Comparison of ENCODE assay signal across 8 mouse cellular contexts in genomic region chr1:154726361-154727161, GRCm38 (mm10).
DNase-seq lines count a peak whose midpoint lies in the region; ATAC-seq and TF ChIP-seq lines count a peak whose summit lies in the region.

No protein-coding gene starts in this region.

- no peak for TF ChIP-seq POLR2A in cerebellum, adult 2 months (IDR thresholded peaks at IDR 0.05; ENCODE audit: borderline replicate concordance, insufficient read depth, low read length)

- no peak overlapping the region for H3K27ac ChIP-seq in lung, embryonic 14.5 days (ENCODE audit: low read depth)
- no peak overlapping the region for H3K27ac ChIP-seq in cerebellum, adult 2 months (ENCODE audit: insufficient read depth, low read length)
- H3K27ac ChIP-seq in kidney, postnatal 0 days: no peak overlapping the region
- H3K27ac ChIP-seq in stomach, embryonic 15.5 days: no peak overlapping the region

- no peaks in the 10 kb centered on the region for H3K9me3 ChIP-seq in lung, embryonic 14.5 days (ENCODE audit: low read depth, low read length)
- H3K9me3 ChIP-seq in kidney, postnatal 0 days (replicated peaks; ENCODE audit: low read length): no peaks in the 10 kb centered on the region
- H3K9me3 ChIP-seq in stomach, embryonic 15.5 days: no peaks in the 10 kb centered on the region

- 2% methylated on average over 40 of the region's 45 CpGs for WGBS in lung, embryonic 14.5 days
- WGBS in cerebellum, adult 2 months: under 1% methylated on average over 45 of the region's 45 CpGs
- 2% methylated on average over 45 of the region's 45 CpGs for WGBS in kidney, postnatal 0 days
- WGBS in stomach, embryonic 15.5 days: 2% methylated on average over 45 of the region's 45 CpGs

- H3K4me3 ChIP-seq in lung, embryonic 14.5 days (ENCODE audit: low read depth, low read length): peak overlapping the region; percentile 27
- H3K4me3 ChIP-seq in cerebellum, adult 2 months (replicated peaks; ENCODE audit: insufficient read depth, low read depth, low read length): peak overlapping the region; percentile 81
- H3K4me3 ChIP-seq in kidney, postnatal 0 days (replicated peaks; ENCODE audit: low read depth, low read length): peak overlapping the region; percentile 25
- H3K4me3 ChIP-seq in stomach, embryonic 15.5 days (replicated peaks): peak overlapping the region; percentile 27

- TF ChIP-seq CTCF in lung, embryonic 14.5 days (IDR thresholded peaks at IDR 0.05; ENCODE audit: low read depth): no peak
- no peak for TF ChIP-seq CTCF in cerebellum, adult 2 months (IDR thresholded peaks at IDR 0.05; ENCODE audit: borderline replicate concordance, insufficient read depth, low read depth, low read length)
- no peak for TF ChIP-seq CTCF in kidney, postnatal 0 days (IDR thresholded peaks at IDR 0.05; ENCODE audit: low read depth)

- no peaks in the 10 kb centered on the region for H3K36me3 ChIP-seq in lung, embryonic 14.5 days (ENCODE audit: insufficient read depth)
- H3K36me3 ChIP-seq in kidney, postnatal 0 days (ENCODE audit: insufficient read depth, low read length): no peaks in the 10 kb centered on the region
- no peaks in the 10 kb centered on the region for H3K36me3 ChIP-seq in stomach, embryonic 15.5 days

- DNase-seq in lung, embryonic 14.5 days: peak; percentile 48
- DNase-seq in lung, postnatal 14 days: no peak
- DNase-seq in cerebellum, adult 2 months: peak; percentile 72 to 73
- DNase-seq in kidney, postnatal 0 days (ENCODE audit: low spot score): peak; percentile 22
- DNase-seq in natural killer cell, adult 2 months (ENCODE audit: low spot score in 2 of 2): no peak

- no peak overlapping the region for H3K9ac ChIP-seq in lung, embryonic 14.5 days
- H3K9ac ChIP-seq in kidney, postnatal 0 days (ENCODE audit: low read depth, low read length): no peak overlapping the region
- H3K9ac ChIP-seq in stomach, embryonic 15.5 days: no peak overlapping the region

- no peaks in the 10 kb centered on the region for H3K4me1 ChIP-seq in lung, embryonic 14.5 days (ENCODE audit: insufficient read depth)
- H3K4me1 ChIP-seq in cerebellum, adult 2 months (ENCODE audit: control insufficient read depth, insufficient read depth, low read length): peaks cover 11% of the 10 kb centered on the region; the same call in 1 of the 2 replicates
- H3K4me1 ChIP-seq in kidney, postnatal 0 days (replicated peaks; ENCODE audit: insufficient read depth, low read length): no peaks in the 10 kb centered on the region
- H3K4me1 ChIP-seq in stomach, embryonic 15.5 days: 0 out of 2 replicates have a peak, but pooled peaks cover 3% of the 10 kb centered on the region

- peak overlapping the region; percentile 59 for H3K4me2 ChIP-seq in lung, embryonic 14.5 days
- H3K4me2 ChIP-seq in kidney, postnatal 0 days (ENCODE audit: low read length): peak overlapping the region; percentile 46
- peak overlapping the region; percentile 54 for H3K4me2 ChIP-seq in stomach, embryonic 15.5 days

- H3K27me3 ChIP-seq in lung, embryonic 14.5 days (ENCODE audit: insufficient read depth, low read length): peaks cover 67% of the 10 kb centered on the region
- no peaks in the 10 kb centered on the region for H3K27me3 ChIP-seq in cerebellum, adult 2 months (ENCODE audit: control insufficient read depth, insufficient read depth, low read length)
- peaks cover 52% of the 10 kb centered on the region for H3K27me3 ChIP-seq in kidney, postnatal 0 days (ENCODE audit: insufficient read depth, low read length)
- peaks cover 61% of the 10 kb centered on the region for H3K27me3 ChIP-seq in stomach, embryonic 15.5 days (replicated peaks)

- 0 out of 2 replicates have a peak, but pooled peaks have one; percentile 50 for ATAC-seq in lung, embryonic 14.5 days (ENCODE audit: insufficient read depth)
- peak; percentile 61 for ATAC-seq in erythroid progenitor cell, adult 5-6 weeks (replicated peaks; ENCODE audit: low FRiP score, poor library complexity, severe bottlenecking)
- ATAC-seq in kidney, postnatal 0 days (replicated peaks; ENCODE audit: low FRiP score, low read depth): no peak
- ATAC-seq in megakaryocyte-erythroid progenitor cell, adult 5-6 weeks (replicated peaks; ENCODE audit: low FRiP score, low TSS enrichment, poor library complexity, severe bottlenecking): peak; percentile 59
- ATAC-seq in stomach, embryonic 15.5 days (ENCODE audit: insufficient read depth, low FRiP score, low read depth): no peak; the same call in 1 of the 2 replicates

Comparison
In these comparisons a context has a peak if more than half of its experiments do, and no peak if none do; other contexts are left out.
1. DNase-seq: peak in lung, embryonic 14.5 days (single experiment), cerebellum, adult 2 months (2 of 2) and kidney, postnatal 0 days (single experiment); none in lung, postnatal 14 days (single experiment) and natural killer cell, adult 2 months (0 of 2).
2. ATAC-seq: peak in lung, embryonic 14.5 days (single experiment), erythroid progenitor cell, adult 5-6 weeks (single experiment) and megakaryocyte-erythroid progenitor cell, adult 5-6 weeks (single experiment); none in kidney, postnatal 0 days (single experiment) and stomach, embryonic 15.5 days (single experiment).
3. H3K4me3 ChIP-seq: peak in every context shown above with its lines; median percentile 81 in cerebellum, adult 2 months; 27 in lung, embryonic 14.5 days; 27 in stomach, embryonic 15.5 days; 25 in kidney, postnatal 0 days.
4. Peak in every context shown above with its lines, with median percentiles within 50 percentile points of each other: H3K4me2 ChIP-seq.